Mouse (Mus musculus) spleen, postnatal 10 days (tissue): ENCODE measurements around the gene Olfr1148.

Source experiments
- DNase-seq, 2 experiments: peaks; one replicate each; pipeline ENCODE4 v3.0.0; 2021 to 2022; ENCODE audit warnings: low spot score in 2 of 2

Gene Olfr1148

GRCm38 (mm10) chr2:87830233-87830632, at the start of gene Olfr1148:
TSS of gene Olfr1148 (plus strand) at chr2:87830533.
- DNase-seq: no peak

DNA sequence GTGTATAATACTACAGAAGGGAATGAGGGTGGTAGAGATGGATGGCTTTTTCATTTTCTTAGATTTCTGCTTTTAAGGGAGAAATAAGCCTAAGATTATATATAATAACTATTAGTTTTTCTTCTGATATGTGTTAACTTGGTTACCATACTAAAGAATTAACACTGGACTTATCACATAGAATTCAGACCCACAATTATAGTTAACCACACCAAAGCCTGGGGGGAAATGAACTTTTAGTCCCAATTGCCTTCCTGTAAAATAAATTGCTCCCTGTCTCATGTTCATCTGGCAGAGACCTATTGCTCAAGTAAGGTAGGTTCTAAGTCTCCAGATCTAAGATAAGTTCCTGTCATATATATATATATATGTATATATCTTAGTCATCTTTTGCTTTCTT, 30.0 kb upstream of the Olfr1148 start, which contains the start of gene Olfr1143:
Olfr1143 (plus strand) TSS at position 301 of the 400 bp plus-strand sequence.
- no peak for DNase-seq

DNA sequence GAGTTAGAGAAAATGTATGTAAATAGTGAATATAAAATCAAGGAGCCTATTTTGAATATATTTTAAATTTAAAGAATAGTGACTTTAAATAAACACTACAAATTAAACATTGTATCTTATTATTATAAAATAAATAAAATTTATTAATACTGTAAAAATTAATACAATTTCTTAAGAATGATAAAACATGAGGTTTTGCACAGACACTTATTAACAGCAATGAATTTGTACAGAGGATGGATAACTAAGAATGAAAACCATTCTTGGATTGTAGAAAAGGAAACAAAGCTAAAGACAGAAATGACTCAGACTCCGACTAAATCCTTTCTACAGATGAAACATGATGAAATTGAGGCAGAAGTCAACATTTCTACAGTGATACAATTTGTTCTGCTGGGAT, 20.8 kb upstream of the Olfr1148 start, which contains the start of gene Olfr1145:
Olfr1145 (plus strand) TSS at position 301 of the 400 bp plus-strand sequence.
- DNase-seq: no peak

- DNase-seq: no peak
These were observed 13.4 kb downstream of the Olfr1148 start, which contains the start of gene Olfr1150-ps1 for GRCm38 (mm10) chr2:87843693-87844092. TSS of gene Olfr1150-ps1 (plus strand) at chr2:87843993.

DNA sequence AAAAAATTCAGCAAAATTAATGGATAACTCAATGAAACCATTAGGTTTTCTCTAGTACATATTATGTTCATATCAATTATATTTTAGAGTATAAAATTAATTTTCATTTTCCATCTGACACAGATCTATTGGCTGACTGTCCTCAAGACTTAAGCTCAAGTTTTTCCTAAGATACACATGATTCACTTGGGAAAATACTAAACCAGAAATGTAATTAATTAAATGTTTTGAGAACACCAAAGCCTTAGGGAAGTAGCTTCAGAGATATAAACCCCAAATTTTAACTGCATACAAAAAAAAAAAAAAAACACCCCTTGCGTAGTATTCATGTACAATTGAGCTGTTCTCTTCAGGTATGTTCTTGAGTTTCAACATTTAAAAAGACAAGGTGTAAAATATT, 25.2 kb downstream of the Olfr1148 start, which contains the start of gene Olfr1151:
Olfr1151 (plus strand) TSS at position 301 of the 400 bp plus-strand sequence.
- DNase-seq: no peak

- no peak for DNase-seq
These were observed 35.9 kb downstream of the Olfr1148 start, which contains the start of gene Olfr1152 for GRCm38 (mm10) chr2:87866192-87866591. TSS of gene Olfr1152 (plus strand) at chr2:87866492.
